Mouse (Mus musculus) spleen, adult 2 months (tissue): ENCODE results near the gene Rhoj.

Source experiments
- CTCF ChIP-seq: fragments of 200-500 bp; IDR thresholded peaks from 2 replicates; pipeline ENCODE4 v1.5.1; 2011; ENCODE audit warnings: mild to moderate bottlenecking, inconsistent platforms; ENCODE audit not compliant: insufficient read depth, insufficient read length, insufficient replicate concordance; ENCODE audit errors: extremely low read depth
- POLR2A ChIP-seq: fragments of 200-500 bp; IDR thresholded peaks from 2 replicates; pipeline ENCODE4 v1.6.1; 2011; ENCODE audit warnings: low read depth, low read length, inconsistent platforms

- TF ChIP-seq CTCF, result no peak
- TF ChIP-seq POLR2A, result no peak
These were observed 57.6 kb downstream of the Rhoj start for GRCm38 (mm10) chr12:75365621-75366124.
